Comparison of ENCODE assay signal across 8 mouse cellular contexts in the genomic region with DNA sequence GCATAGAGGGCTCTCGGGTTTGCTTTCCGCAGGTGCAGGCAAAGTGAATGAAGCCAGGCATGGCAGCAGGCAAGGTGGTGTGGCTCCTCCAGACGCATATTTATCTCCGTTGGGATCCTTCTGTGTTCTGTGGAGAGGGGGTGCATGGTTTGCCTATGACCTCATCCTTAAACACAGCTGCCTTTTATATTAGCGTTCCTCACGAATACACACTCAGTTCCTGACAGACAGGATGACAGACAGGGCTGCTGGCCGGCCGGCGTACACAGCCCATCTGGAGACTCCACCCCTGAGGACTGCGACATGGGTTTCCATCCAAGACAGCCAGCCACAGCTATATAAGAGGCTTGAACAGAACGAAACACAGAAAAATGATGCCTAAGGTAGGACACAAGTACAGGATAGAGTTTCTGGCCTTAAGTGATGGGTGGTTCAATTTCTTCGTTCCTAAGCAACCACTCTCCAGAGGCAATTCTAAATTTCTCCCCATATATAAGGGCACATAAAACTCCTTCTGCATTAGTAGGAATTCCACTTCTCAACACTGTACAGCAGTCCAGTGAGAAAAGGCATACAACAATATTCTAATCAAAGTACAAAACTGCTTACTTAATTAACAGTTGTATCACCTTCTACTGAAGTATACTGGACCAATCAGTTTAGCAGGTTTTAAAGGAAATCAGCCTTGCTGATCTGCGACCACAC.
DNase-seq lines count a peak whose midpoint lies in the region; ATAC-seq and TF ChIP-seq lines count a peak whose summit lies in the region.

No protein-coding gene starts in this region.

- H3K27me3 ChIP-seq in C2C12 (ENCODE audit: control insufficient read depth, insufficient read depth, insufficient read length): no peaks in the 10 kb centered on the region
- no peaks in the 10 kb centered on the region for H3K27me3 ChIP-seq in heart, embryonic 12.5 days (replicated peaks)

- no peaks in the 10 kb centered on the region for H3K9me3 ChIP-seq in heart, embryonic 12.5 days (replicated peaks)

- ATAC-seq in heart, embryonic 12.5 days (ENCODE audit: insufficient number of reproducible peaks, low FRiP score): peak; percentile 51
- no peak for ATAC-seq in inflammation-experienced regulatory T-cells, adult 6 months

- no peak overlapping the region for H3K4me3 ChIP-seq in C2C12 (ENCODE audit: insufficient read depth, poor library complexity, severe bottlenecking)
- no peak overlapping the region for H3K4me3 ChIP-seq in heart, embryonic 12.5 days

- H3K4me1 ChIP-seq in heart, embryonic 12.5 days (replicated peaks): peaks cover 77% of the 10 kb centered on the region

- peak overlapping the region; percentile 40 for H3K4me2 ChIP-seq in heart, embryonic 12.5 days

- peak; percentile 26 to 48 for DNase-seq in cerebellum, postnatal 10 days
- no peak for DNase-seq in cerebellum, adult 18-20 months
- peak; percentile 40 for DNase-seq in lung, postnatal 25 days (ENCODE audit: low spot score)
- no peak for DNase-seq in frontal cortex, postnatal 36 days (ENCODE audit: low spot score in 2 of 2)
- DNase-seq in layer of hippocampus, postnatal 25 days (ENCODE audit: extremely low spot score in 1 of 2, low spot score in 1 of 2): no peak

- H3K36me3 ChIP-seq in C2C12 (ENCODE audit: control insufficient read depth, insufficient read depth): no peaks in the 10 kb centered on the region
- peaks cover 3% of the 10 kb centered on the region; the same call in 1 of the 2 replicates for H3K36me3 ChIP-seq in heart, embryonic 12.5 days

- H3K79me2 ChIP-seq in C2C12 (ENCODE audit: control insufficient read depth, insufficient read depth): no peaks in the 10 kb centered on the region

- H3K27ac ChIP-seq in heart, embryonic 12.5 days (ENCODE audit: poor library complexity, severe bottlenecking): peak overlapping the region; percentile 70

- WGBS in heart, embryonic 12.5 days: 31% methylated on average over 13 of the region's 13 CpGs

- H3K9ac ChIP-seq in heart, embryonic 12.5 days: no peak overlapping the region

- TF ChIP-seq CTCF in C2C12 (IDR thresholded peaks at IDR 0.05; ENCODE audit: control insufficient read depth, insufficient read depth, insufficient read length): no peak

- H3ac ChIP-seq in C2C12 (ENCODE audit: control insufficient read depth, insufficient read length, low read depth): no peak overlapping the region

- no peaks in the 10 kb centered on the region for H3K79me3 ChIP-seq in C2C12 (ENCODE audit: low read depth)

TF ChIP-seq in C2C12, 6 proteins besides CTCF, POLR2A, EP300 and RAD21:
- TF ChIP-seq MAX (IDR thresholded peaks at IDR 0.05) (no peak), USF1 (IDR thresholded peaks at IDR 0.05; ENCODE audit: low read depth) (no peak), CEBPB (IDR thresholded peaks at IDR 0.05; ENCODE audit: low read depth) (no peak), MYOD1 (IDR thresholded peaks at IDR 0.05; ENCODE audit: control insufficient read depth, insufficient read length, low read depth) (peak; percentile 34), FOSL1 (IDR thresholded peaks at IDR 0.05; ENCODE audit: insufficient read depth, low read length, poor library complexity, severe bottlenecking) (no peak), MYOG (IDR thresholded peaks at IDR 0.05; ENCODE audit: control insufficient read depth, extremely low read depth, insufficient read length) (no peak)

Comparison
In these comparisons a context has a peak if more than half of its experiments do, and no peak if none do; other contexts are left out.
1. DNase-seq: peak in cerebellum, postnatal 10 days (2 of 2) and lung, postnatal 25 days (single experiment); none in cerebellum, adult 18-20 months (0 of 2), frontal cortex, postnatal 36 days (0 of 2) and layer of hippocampus, postnatal 25 days (0 of 2).